Mouse (Mus musculus): Measurements from ENCODE around the gene Ksr1. TPM values are rescaled to one million over a fixed set of nuclear protein-coding genes. Genes with fewer than 3 reads are reported as not detected.

Ksr1 gene
- polyA plus RNA-seq, 1 experiment from 2014 or later = 5.8 TPM

DNA sequence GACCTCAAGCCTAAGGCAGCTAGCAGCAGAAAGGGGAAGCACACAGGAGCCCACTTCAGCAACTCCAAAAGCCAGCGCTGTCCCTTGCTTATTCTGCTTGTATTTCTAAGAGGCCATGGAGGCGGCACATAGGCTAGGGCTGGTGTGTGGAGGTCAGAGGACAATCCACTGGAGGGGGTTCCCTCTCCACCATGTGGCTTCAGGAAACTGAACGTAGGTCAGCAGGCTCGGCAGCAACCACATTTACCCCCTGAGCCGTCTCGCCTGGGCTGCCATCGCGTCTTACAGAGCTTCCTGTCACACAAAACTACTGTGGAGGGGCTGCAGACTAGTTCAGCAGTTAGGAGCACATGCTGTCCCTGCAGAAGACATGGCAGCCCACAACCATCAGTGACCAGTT, 20.4 kb downstream of the Ksr1 start:
- no peak overlapping the region for H3K9ac ChIP-seq (replicated peaks; ENCODE audit: low read length)
- H3K27me3 ChIP-seq (ENCODE audit: control insufficient read depth, insufficient read depth, low read length) = no peaks in the 10 kb centered on the region
- H3K4me1 ChIP-seq (ENCODE audit: control insufficient read depth, insufficient read depth, low read length) = no peaks in the 10 kb centered on the region
- ATAC-seq (ENCODE audit: low FRiP score, low TSS enrichment) (no peak), DNase-seq (no peak)
- no peaks in the 10 kb centered on the region for H3K36me3 ChIP-seq (ENCODE audit: control insufficient read depth, insufficient read depth, low read length)
- no peak overlapping the region for H3K4me2 ChIP-seq (ENCODE audit: low read length)
- no peaks in the 10 kb centered on the region for H3K9me3 ChIP-seq (ENCODE audit: control insufficient read depth, low read length)
- no peak overlapping the region for H3K4me3 ChIP-seq (replicated peaks; ENCODE audit: low read depth, low read length)
- no peak overlapping the region for H3K27ac ChIP-seq (replicated peaks; ENCODE audit: low read depth, low read length)
- whole genome bisulfite sequencing = 88% methylated on average over 8 of the region's 8 CpGs

DNA sequence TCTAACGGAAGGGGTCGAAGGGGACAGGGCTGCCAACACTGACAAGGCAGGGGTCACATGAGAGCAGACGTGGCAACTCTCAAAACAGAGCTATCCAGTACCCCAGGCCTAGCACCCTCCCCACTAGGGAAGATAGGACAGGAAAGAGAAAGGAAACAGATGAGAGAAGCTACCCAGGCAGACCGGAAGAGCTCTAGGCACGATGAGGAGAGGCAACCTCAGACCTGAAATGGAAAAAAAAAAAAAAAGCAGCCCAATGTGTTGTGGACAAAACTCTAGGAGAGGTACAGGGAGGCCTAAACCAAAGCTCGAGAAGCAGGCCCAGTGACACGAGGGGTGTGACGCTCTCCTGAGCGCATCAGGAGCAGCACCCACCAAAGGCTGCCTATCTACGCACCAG, 23.7 kb downstream of the Ksr1 start:
- DNase-seq = no peak
- WGBS = 89% methylated on average over 10 of the region's 10 CpGs
- no peak for ATAC-seq (ENCODE audit: low FRiP score, low TSS enrichment)
- no peak overlapping the region for H3K9ac ChIP-seq (replicated peaks; ENCODE audit: low read length)
- no peak overlapping the region for H3K4me2 ChIP-seq (ENCODE audit: low read length)
- peaks cover 5% of the 10 kb centered on the region; the same call in 1 of the 2 replicates for H3K4me1 ChIP-seq (ENCODE audit: control insufficient read depth, insufficient read depth, low read length)
- no peaks in the 10 kb centered on the region for H3K9me3 ChIP-seq (ENCODE audit: control insufficient read depth, low read length)
- no peaks in the 10 kb centered on the region for H3K27me3 ChIP-seq (ENCODE audit: control insufficient read depth, insufficient read depth, low read length)
- no peaks in the 10 kb centered on the region for H3K36me3 ChIP-seq (ENCODE audit: control insufficient read depth, insufficient read depth, low read length)
- no peak overlapping the region for H3K4me3 ChIP-seq (replicated peaks; ENCODE audit: low read depth, low read length)
- no peak overlapping the region for H3K27ac ChIP-seq (replicated peaks; ENCODE audit: low read depth, low read length)

DNA sequence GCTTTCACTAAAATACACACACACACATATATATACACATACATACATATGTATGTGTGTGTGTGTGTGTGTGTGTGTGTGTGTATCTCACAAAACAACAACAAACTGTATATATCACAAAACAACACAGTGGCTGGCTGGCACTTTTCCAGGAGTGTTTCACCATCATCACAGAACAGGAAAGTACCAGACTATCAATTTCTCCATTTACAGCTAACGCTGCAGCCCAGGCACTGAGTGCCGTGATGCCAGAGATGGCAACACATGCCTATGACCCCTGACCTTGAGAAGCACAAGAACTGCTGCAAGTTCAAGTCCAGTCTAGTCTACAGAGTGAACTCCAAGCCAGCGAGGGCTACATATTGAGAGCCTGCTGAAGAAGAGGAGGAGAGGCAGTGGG, 26.1 kb downstream of the Ksr1 start:
- Histone ChIP-seq H3K36me3 (ENCODE audit: control insufficient read depth, insufficient read depth, low read length) (no peaks in the 10 kb centered on the region), H3K27me3 (ENCODE audit: control insufficient read depth, insufficient read depth, low read length) (no peaks in the 10 kb centered on the region), H3K4me1 (ENCODE audit: control insufficient read depth, insufficient read depth, low read length) (peaks cover 18% of the 10 kb centered on the region; the same call in 1 of the 2 replicates), H3K9ac (replicated peaks; ENCODE audit: low read length) (no peak overlapping the region), H3K9me3 (ENCODE audit: control insufficient read depth, low read length) (no peaks in the 10 kb centered on the region), H3K4me3 (replicated peaks; ENCODE audit: low read depth, low read length) (no peak overlapping the region), H3K27ac (replicated peaks; ENCODE audit: low read depth, low read length) (no peak overlapping the region), H3K4me2 (ENCODE audit: low read length) (no peak overlapping the region)
- ATAC-seq (ENCODE audit: low FRiP score, low TSS enrichment) (no peak), DNase-seq (no peak)
- 85% methylated on average over 3 of the region's 3 CpGs for WGBS

DNA sequence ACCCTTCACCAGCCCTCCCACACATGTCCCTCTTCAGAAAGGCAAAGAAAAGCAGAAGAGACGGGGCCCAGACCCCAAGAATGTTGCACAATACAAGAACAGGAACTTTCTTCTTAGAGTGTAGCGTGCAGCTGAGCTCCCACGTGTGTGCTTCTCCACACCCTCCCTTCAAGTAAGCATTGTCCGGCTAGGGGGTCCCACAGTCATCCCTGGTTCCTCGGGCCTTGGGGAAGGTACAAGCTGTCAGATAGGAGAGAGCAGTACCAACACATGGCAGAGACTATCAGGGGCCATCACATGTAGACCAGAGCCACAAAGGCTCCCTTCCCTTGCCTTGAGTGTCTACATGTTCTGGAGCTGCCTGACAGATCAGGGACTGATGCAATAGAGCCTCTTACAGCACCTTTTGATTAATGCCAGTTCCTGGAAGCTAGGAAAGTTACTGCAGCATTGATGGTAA, 27.3 kb downstream of the Ksr1 start:
- WGBS = 71% methylated on average over 5 of the region's 5 CpGs
- no peaks in the 10 kb centered on the region for H3K27me3 ChIP-seq (ENCODE audit: control insufficient read depth, insufficient read depth, low read length)
- no peak overlapping the region for H3K27ac ChIP-seq (replicated peaks; ENCODE audit: low read depth, low read length)
- H3K36me3 ChIP-seq (ENCODE audit: control insufficient read depth, insufficient read depth, low read length) = no peaks in the 10 kb centered on the region
- no peak overlapping the region for H3K4me2 ChIP-seq (ENCODE audit: low read length)
- peaks cover 18% of the 10 kb centered on the region; the same call in 1 of the 2 replicates for H3K4me1 ChIP-seq (ENCODE audit: control insufficient read depth, insufficient read depth, low read length)
- H3K9ac ChIP-seq (replicated peaks; ENCODE audit: low read length) = no peak overlapping the region
- ATAC-seq (ENCODE audit: low FRiP score, low TSS enrichment) = no peak
- H3K9me3 ChIP-seq (ENCODE audit: control insufficient read depth, low read length) = no peaks in the 10 kb centered on the region
- H3K4me3 ChIP-seq (replicated peaks; ENCODE audit: low read depth, low read length) = no peak overlapping the region
- DNase-seq = no peak

DNA sequence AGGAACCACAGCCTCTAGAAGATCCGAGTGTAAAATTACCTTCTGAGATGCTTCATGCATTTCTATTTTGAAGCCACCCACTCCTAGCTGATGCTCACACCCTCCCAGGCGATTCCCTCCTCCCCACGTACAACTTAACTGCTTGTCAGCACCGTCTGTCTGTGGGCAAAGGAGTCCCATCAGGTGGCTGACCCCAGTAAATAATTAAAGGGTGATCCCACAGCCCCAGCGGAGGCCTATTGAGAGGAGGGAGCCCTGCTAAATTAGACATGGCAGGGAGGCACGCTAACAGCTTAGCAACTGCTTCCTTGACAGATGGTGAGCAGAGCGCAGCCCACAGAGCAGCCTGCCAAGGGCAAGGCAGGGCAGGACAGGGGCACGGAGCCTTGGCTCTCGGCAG, 29.5 kb downstream of the Ksr1 start:
- Histone ChIP-seq H3K27me3 (ENCODE audit: control insufficient read depth, insufficient read depth, low read length) (no peaks in the 10 kb centered on the region), H3K4me2 (ENCODE audit: low read length) (no peak overlapping the region), H3K9me3 (ENCODE audit: control insufficient read depth, low read length) (no peaks in the 10 kb centered on the region), H3K27ac (replicated peaks; ENCODE audit: low read depth, low read length) (0 out of 2 replicates have a peak overlapping the region, but pooled peaks have one; percentile 38), H3K36me3 (ENCODE audit: control insufficient read depth, insufficient read depth, low read length) (no peaks in the 10 kb centered on the region), H3K9ac (replicated peaks; ENCODE audit: low read length) (no peak overlapping the region), H3K4me3 (replicated peaks; ENCODE audit: low read depth, low read length) (no peak overlapping the region), H3K4me1 (ENCODE audit: control insufficient read depth, insufficient read depth, low read length) (peaks cover 18% of the 10 kb centered on the region; the same call in 1 of the 2 replicates)
- DNase-seq = peak; percentile 70
- 14% methylated on average over 9 of the region's 9 CpGs for WGBS
- no peak for ATAC-seq (ENCODE audit: low FRiP score, low TSS enrichment)

DNA sequence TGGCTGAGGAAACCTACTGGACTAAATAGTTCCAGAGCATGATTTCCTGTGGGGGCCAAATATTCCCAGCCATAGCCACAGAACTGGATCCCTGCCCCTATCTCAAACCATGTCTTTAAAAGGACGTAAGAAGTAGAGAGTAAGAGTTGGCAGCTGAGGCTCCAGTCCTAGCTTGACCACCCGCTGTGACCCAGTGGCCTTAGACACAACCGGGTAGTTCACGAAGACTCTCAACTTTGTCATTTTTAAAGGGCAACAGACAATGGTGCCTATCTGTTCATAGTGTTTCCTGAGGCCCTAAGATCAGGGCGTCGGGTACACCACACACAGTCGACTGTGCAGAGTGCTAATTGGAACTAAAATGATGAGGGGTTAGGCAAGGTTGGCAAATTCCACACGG, 30.5 kb downstream of the Ksr1 start:
- WGBS = 77% methylated on average over 8 of the region's 8 CpGs
- Histone ChIP-seq H3K4me1 (ENCODE audit: control insufficient read depth, insufficient read depth, low read length) (peaks cover 18% of the 10 kb centered on the region; the same call in 1 of the 2 replicates), H3K9me3 (ENCODE audit: control insufficient read depth, low read length) (no peaks in the 10 kb centered on the region), H3K36me3 (ENCODE audit: control insufficient read depth, insufficient read depth, low read length) (no peaks in the 10 kb centered on the region), H3K9ac (replicated peaks; ENCODE audit: low read length) (no peak overlapping the region), H3K4me3 (replicated peaks; ENCODE audit: low read depth, low read length) (no peak overlapping the region), H3K27ac (replicated peaks; ENCODE audit: low read depth, low read length) (no peak overlapping the region), H3K27me3 (ENCODE audit: control insufficient read depth, insufficient read depth, low read length) (no peaks in the 10 kb centered on the region), H3K4me2 (ENCODE audit: low read length) (no peak overlapping the region)
- DNase-seq (no peak), ATAC-seq (ENCODE audit: low FRiP score, low TSS enrichment) (no peak)

DNA sequence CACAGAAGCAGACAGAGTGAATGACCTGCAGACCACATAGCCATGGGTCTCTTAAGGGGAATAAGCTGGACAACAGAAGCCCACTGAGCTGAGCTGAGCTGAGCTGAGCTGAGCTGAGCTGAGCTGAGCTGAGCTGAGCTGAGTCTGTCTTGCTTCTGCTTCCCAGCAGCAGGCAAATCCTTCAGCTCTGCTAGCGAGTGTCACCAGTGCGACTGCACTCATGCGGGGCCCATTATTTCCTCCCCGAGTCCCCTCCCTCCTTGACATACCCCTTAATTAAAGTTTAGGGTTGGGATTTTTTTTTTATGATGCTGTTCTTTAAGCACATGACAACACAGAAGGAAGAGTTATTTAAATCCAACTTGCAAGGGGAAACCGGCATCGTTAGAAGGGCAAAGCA, 32.1 kb downstream of the Ksr1 start:
- Histone ChIP-seq H3K27me3 (ENCODE audit: control insufficient read depth, insufficient read depth, low read length) (no peaks in the 10 kb centered on the region), H3K9ac (replicated peaks; ENCODE audit: low read length) (no peak overlapping the region), H3K36me3 (ENCODE audit: control insufficient read depth, insufficient read depth, low read length) (no peaks in the 10 kb centered on the region), H3K4me3 (replicated peaks; ENCODE audit: low read depth, low read length) (no peak overlapping the region), H3K9me3 (ENCODE audit: control insufficient read depth, low read length) (no peaks in the 10 kb centered on the region), H3K27ac (replicated peaks; ENCODE audit: low read depth, low read length) (no peak overlapping the region), H3K4me1 (ENCODE audit: control insufficient read depth, insufficient read depth, low read length) (peaks cover 17% of the 10 kb centered on the region; the same call in 1 of the 2 replicates), H3K4me2 (ENCODE audit: low read length) (no peak overlapping the region)
- ATAC-seq (ENCODE audit: low FRiP score, low TSS enrichment) = no peak
- WGBS = 71% methylated on average over 6 of the region's 6 CpGs
- DNase-seq = no peak

DNA sequence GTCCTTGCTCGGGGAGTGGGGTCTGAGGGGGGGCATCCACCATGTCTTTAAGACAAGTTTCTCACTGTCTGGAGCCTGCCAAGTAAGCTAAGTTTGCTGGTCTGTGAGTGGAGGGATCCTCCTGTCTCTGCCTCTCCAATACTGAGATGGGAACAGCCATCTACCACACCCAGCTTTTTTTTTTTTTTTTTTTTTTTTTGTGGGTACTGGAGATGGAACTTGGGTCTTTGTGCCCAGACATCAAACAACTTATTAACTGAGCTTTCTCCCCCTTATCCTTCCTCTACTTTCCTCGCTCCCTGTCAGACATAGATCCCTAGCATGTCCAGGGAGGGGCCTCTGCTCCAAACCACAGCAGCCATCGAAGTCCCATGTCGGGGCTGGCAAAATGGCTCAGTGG, 32.8 kb downstream of the Ksr1 start:
- Histone ChIP-seq H3K36me3 (ENCODE audit: control insufficient read depth, insufficient read depth, low read length) (no peaks in the 10 kb centered on the region), H3K27me3 (ENCODE audit: control insufficient read depth, insufficient read depth, low read length) (no peaks in the 10 kb centered on the region), H3K4me1 (ENCODE audit: control insufficient read depth, insufficient read depth, low read length) (peaks cover 13% of the 10 kb centered on the region; the same call in 1 of the 2 replicates), H3K9ac (replicated peaks; ENCODE audit: low read length) (no peak overlapping the region), H3K4me2 (ENCODE audit: low read length) (no peak overlapping the region), H3K27ac (replicated peaks; ENCODE audit: low read depth, low read length) (no peak overlapping the region), H3K9me3 (ENCODE audit: control insufficient read depth, low read length) (no peaks in the 10 kb centered on the region), H3K4me3 (replicated peaks; ENCODE audit: low read depth, low read length) (no peak overlapping the region)
- ATAC-seq (ENCODE audit: low FRiP score, low TSS enrichment) (no peak), DNase-seq (no peak)
- WGBS = 88% methylated on average over 4 of the region's 4 CpGs

DNA sequence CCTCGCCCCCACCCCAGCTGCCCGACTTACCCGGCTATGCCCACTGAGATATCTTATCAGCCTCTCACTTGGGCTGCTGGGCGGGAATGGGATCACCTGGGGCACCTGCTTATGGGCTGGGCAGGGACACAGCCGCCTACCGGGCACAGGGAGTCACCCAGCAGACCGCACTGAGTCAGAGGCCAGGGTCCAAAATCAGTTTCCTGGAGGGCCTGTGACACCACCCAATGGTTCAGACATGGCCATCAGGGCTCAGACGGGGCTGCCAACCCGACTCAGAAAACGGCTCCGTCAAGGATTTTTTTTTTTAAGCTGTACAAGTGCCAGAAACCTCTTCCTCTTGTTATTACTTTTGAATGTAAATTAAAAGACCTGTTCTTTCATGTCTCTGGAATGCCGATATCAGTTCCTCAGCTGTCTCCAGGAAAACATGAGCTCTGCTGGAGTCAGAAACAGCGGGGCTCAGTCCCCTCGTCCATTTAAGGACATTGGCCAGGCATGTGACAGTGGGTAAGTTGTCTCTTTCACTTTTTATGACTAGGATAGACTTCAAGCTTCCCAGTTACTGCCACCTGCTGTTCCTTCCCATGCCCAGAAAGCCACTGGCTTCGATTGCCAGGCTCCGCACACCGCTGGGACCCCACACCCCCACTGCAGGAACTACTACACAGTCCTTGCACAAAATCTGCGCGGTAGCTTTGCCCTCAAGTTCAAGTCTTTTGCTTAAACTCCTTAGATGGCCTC, 33.5 kb downstream of the Ksr1 start:
- no peak overlapping the region for H3K4me3 ChIP-seq (replicated peaks; ENCODE audit: low read depth, low read length)
- H3K4me2 ChIP-seq (ENCODE audit: low read length) = no peak overlapping the region
- no peaks in the 10 kb centered on the region for H3K9me3 ChIP-seq (ENCODE audit: control insufficient read depth, low read length)
- DNase-seq (no peak), ATAC-seq (ENCODE audit: low FRiP score, low TSS enrichment) (no peak)
- 80% methylated on average over 19 of the region's 19 CpGs for WGBS
- H3K27me3 ChIP-seq (ENCODE audit: control insufficient read depth, insufficient read depth, low read length) = no peaks in the 10 kb centered on the region
- peaks cover 13% of the 10 kb centered on the region; the same call in 1 of the 2 replicates for H3K4me1 ChIP-seq (ENCODE audit: control insufficient read depth, insufficient read depth, low read length)
- no peak overlapping the region for H3K9ac ChIP-seq (replicated peaks; ENCODE audit: low read length)
- no peaks in the 10 kb centered on the region for H3K36me3 ChIP-seq (ENCODE audit: control insufficient read depth, insufficient read depth, low read length)
- H3K27ac ChIP-seq (replicated peaks; ENCODE audit: low read depth, low read length) = no peak overlapping the region
